Mouse (Mus musculus): ENCODE measurements around the gene Hif3a. TPM values are rescaled to one million over a fixed set of nuclear protein-coding genes. Genes with fewer than 3 reads are reported as not detected.
A peak's percentile ranks its signal among the peaks of the same experiment; 100 is the strongest.

Hif3a gene
- total RNA-seq, 2 experiments from 2014 or later = 6.7 to 7.9 TPM

DNA sequence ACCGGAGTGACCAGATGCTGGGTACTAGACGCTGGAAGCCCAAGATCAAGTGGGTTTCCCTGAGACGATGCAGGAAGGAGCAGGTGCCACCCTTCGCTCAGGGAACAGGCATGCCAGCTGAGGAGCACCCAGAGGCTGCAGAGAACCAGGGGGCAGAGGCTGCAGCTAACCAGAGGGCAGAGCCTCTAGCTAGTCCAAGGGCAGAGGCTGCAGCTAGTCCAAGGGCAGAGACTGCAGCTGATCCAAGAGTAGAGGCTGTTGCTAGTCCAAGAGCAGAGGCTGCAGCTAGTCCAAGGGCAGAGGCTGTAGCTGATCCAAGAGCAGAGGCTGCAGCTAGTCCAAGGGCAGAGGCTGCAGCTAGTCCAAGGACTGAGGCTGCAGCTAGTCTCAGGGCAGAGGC is 66.9 kb downstream of the Hif3a start:
- intact Hi-C loops (cut with DNase I) = no loop called here
- DNase-seq = no peak

GRCm38 (mm10) chr7:16994400-16994799 is 67.8 kb downstream of the Hif3a start:
- intact Hi-C loops (cut with DNase I) = no loop called here
- no peak for DNase-seq

- intact Hi-C loops (cut with DNase I) = no loop called here
- DNase-seq = peak; percentile 77
These were observed 68.4 kb downstream of the Hif3a start for GRCm38 (mm10) chr7:16993651-16994399.

DNA sequence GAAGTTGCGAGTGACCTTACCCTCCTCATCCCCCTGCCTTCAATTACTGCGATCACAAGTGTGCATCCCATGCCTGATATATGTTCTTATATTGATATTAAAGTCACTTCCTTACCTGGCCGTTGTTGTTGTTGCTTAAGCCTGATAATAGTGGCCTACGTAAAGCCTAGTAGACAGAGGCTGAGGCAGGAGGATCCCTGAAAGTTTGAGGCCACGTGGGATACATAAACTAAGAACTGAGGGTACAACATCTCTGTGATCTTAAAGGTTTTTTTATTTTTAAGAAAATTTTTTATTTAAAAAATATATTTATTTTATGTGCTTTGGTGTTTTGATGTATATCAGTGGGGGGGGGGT is 69.8 kb downstream of the Hif3a start, which contains the start of gene Ccdc8:
Ccdc8 (plus strand) TSS at position 258 of the 357 bp plus-strand sequence.
- intact Hi-C loops (cut with DNase I) = no loop called here
- no peak for DNase-seq

- DNase-seq = no peak
- intact Hi-C loops (cut with DNase I) = no loop called here
These were observed 70.4 kb downstream of the Hif3a start for GRCm38 (mm10) chr7:16991681-16992450.

- intact Hi-C loops (cut with DNase I) = no loop called here
- no peak for DNase-seq
These were observed 72.1 kb downstream of the Hif3a start for GRCm38 (mm10) chr7:16990006-16990744.

- DNase-seq = peak; percentile 70
- intact Hi-C loops (cut with DNase I) = no loop called here
These were observed 73.8 kb downstream of the Hif3a start for GRCm38 (mm10) chr7:16988405-16988804.

GRCm38 (mm10) chr7:16987541-16988149 is 74.6 kb downstream of the Hif3a start:
- no peak for DNase-seq
- intact Hi-C loops (cut with DNase I) = no loop called here

DNA sequence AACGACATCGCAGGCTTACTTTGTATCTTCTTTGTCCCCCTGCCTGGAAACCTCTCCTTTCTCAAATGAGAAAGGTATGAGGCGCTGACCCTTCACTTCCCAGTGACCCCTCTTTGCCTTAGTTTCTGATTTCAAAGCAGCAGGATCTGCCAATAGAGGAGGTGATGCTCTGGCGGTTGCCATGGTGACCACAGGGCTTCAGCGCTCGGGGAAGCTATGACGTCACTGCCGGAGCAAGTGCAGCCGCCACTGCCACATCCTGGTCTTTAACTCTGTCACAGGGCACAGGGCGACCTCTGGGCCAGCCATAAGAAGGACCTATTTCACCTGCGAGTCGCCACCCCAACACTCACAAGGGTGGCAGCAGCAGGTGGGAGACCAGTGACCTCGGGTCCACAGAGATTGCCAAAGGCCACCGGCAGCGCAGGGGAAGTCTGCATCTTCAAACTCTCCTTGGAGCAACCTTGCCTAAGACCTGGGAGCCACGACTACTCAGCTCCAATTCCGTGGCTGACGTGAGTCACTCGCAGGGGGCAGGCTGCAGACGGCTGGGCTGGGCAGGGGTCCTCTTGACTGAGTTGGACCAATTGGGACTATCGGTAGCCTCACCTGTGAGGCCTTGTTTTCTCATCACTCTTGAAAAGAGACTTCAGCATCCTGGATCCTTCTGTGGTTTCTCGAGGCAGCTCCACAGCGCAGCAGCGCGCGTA is 79.2 kb downstream of the Hif3a start, which contains the start of gene Gm42372:
Gm42372 (plus strand) TSS at position 228 of the 710 bp plus-strand sequence.
- peak; percentile 88 for DNase-seq
- intact Hi-C loops (cut with DNase I) = no loop called here

Other genes starting within 250 kb of the Hif3a start
- gene Strn4, start 246.5 kb downstream of the Hif3a start, total RNA-seq (2021) = 100 to 1,000 TPM; 223 to 229 TPM
- 10 to 100 TPM; 35.8 to 38.9 TPM for gene Fkrp, start 245.7 kb downstream of the Hif3a start, total RNA-seq (2021)
- 1 to 10 TPM; 9.1 to 9.5 TPM for gene Prkd2, start 219.5 kb downstream of the Hif3a start, total RNA-seq (2021)
- 10 to 100 TPM; 57.6 to 61.8 TPM for gene Dact3, start 187.1 kb downstream of the Hif3a start, total RNA-seq (2021)
- gene Gng8, start 170.6 kb downstream of the Hif3a start, total RNA-seq (2021) = 1 to 10 TPM; 1.2 to 1.7 TPM
- gene Ptgir, start 155.9 kb downstream of the Hif3a start, total RNA-seq (2021) = not detected
- 1,000 to 10,000 TPM; 1,235 to 1,345 TPM for gene Calm3, start 138.3 kb downstream of the Hif3a start, total RNA-seq (2021)
- 100 to 1,000 TPM; 169 to 194 TPM for gene Pnmal2, start 117.7 kb downstream of the Hif3a start, total RNA-seq (2021)
- gene Pnmal1, start 102.7 kb downstream of the Hif3a start, total RNA-seq (2021) = 10 to 100 TPM; 56.0 to 57.6 TPM
- gene Gm42372, start 79.3 kb downstream of the Hif3a start, total RNA-seq (2021) = 10 to 100 TPM; 38.0 to 41.8 TPM
- gene Ccdc8, start 69.7 kb downstream of the Hif3a start, total RNA-seq (2021) = 1 to 10 TPM; 3.3 to 4.3 TPM
- 100 to 1,000 TPM; 110 to 120 TPM for gene Ppp5c, start 34.5 kb downstream of the Hif3a start, total RNA-seq (2021)
- gene Psg16, start 11.6 kb upstream of the Hif3a start, total RNA-seq (2021) = 1 to 10 TPM; 5.2 to 6.8 TPM
- under 1 TPM in 1 of 2 experiments, not detected in 1; 0.10 TPM for gene Ceacam3, start 87.9 kb upstream of the Hif3a start, total RNA-seq (2021)
- gene Psg29, start 141.1 kb upstream of the Hif3a start, total RNA-seq (2021) = not detected